Mouse (Mus musculus) liver, embryonic 14.5 days (tissue): Measurements from ENCODE around the gene Vmn1r82. TPM values are rescaled to one million over a fixed set of nuclear protein-coding genes. Genes with fewer than 3 reads are reported as not detected.

Experiments
- ATAC-seq: fragments of 200-750 bp; cut with Nextera tagmentation; 2 replicates; pipeline ENCODE4 v1.8.0; 2017; ENCODE audit warnings: moderate number of reproducible peaks, mild to moderate bottlenecking, moderate library complexity; ENCODE audit not compliant: insufficient read depth
- DNase-seq, 3 experiments: peaks; one replicate each; pipeline ENCODE4 v3.0.0-alpha.2; 2012 to 2013; ENCODE audit warnings: low read depth in 3 of 3, low spot score in 3 of 3
- H3K27ac ChIP-seq: fragments of 300-500 bp; sonication (generic); 2 replicates; pipeline ENCODE4 v1.5.1; 2014; ENCODE audit warnings: moderate library complexity, mild to moderate bottlenecking, control low read depth, inconsistent platforms
- H3K27me3 ChIP-seq: fragments of 300-500 bp; sonication (generic); 2 replicates; pipeline ENCODE4 v1.6.1; 2014; ENCODE audit warnings: mild to moderate bottlenecking, low read length, moderate library complexity; ENCODE audit not compliant: control insufficient read depth, insufficient read depth
- H3K36me3 ChIP-seq: fragments of 300-500 bp; sonication (generic); replicated peaks from 2 replicates; pipeline ENCODE4 v1.6.1; 2014; ENCODE audit warnings: low read depth; ENCODE audit not compliant: control insufficient read depth, insufficient read depth
- H3K4me1 ChIP-seq, 2 experiments: fragments of 200-500 bp in 1 of 2; fragments of 300-500 bp in 1 of 2; sonication (generic) in 1 of 2; replicated peaks; 2 replicates each; pipeline ENCODE4 v1.6.1; 2012 to 2014; ENCODE audit warnings: antibody characterized with exemption in 1 of 2, inconsistent platforms in 1 of 2, low read length in 1 of 2; ENCODE audit not compliant: control insufficient read depth in 2 of 2, insufficient read depth in 2 of 2
- H3K4me2 ChIP-seq: fragments of 300-500 bp; sonication (generic); 2 replicates; pipeline ENCODE4 v1.6.1; 2014; ENCODE audit warnings: low read depth, mild to moderate bottlenecking, control low read depth, moderate library complexity
- H3K4me3 ChIP-seq, 2 experiments: fragments of 200-500 bp in 1 of 2; fragments of 300-500 bp in 1 of 2; sonication (generic) in 1 of 2; 2 replicates each; pipeline ENCODE4 v1.5.1; 2012 to 2014; ENCODE audit warnings: low read depth in 2 of 2, low read length in 2 of 2, mild to moderate bottlenecking in 2 of 2, control low read depth in 1 of 2, inconsistent platforms in 1 of 2, moderate library complexity in 1 of 2; ENCODE audit not compliant: insufficient read depth in 1 of 2
- H3K9ac ChIP-seq: fragments of 300-500 bp; sonication (generic); replicated peaks from 2 replicates; pipeline ENCODE4 v1.6.1; 2014; ENCODE audit warnings: mild to moderate bottlenecking, control low read depth, moderate library complexity
- H3K9me3 ChIP-seq: fragments of 300-500 bp; sonication (generic); 2 replicates; pipeline ENCODE4 v1.6.1; 2016; ENCODE audit warnings: low read length, mixed read lengths; ENCODE audit not compliant: control insufficient read depth
- CTCF ChIP-seq: IDR thresholded peaks from 2 replicates; pipeline ENCODE4 v1.5.1; 2016; ENCODE audit warnings: antibody characterized with exemption, low read depth, control low read depth
- EP300 ChIP-seq: IDR thresholded peaks from 2 replicates; pipeline ENCODE4 v1.6.1; 2016; ENCODE audit warnings: antibody characterized with exemption, low read depth
- WGBS: fragments of 180-500 bp; shearing (Covaris S2); extraction: QIAGEN DNeasy Blood & Tissue Kit; methylation state at CpG from one replicate; pipeline ENCODE4 v1.1.7; 2014; ENCODE audit not compliant: insufficient replicate concordance; 5-methylcytosine and 5-hydroxymethylcytosine counted together
- polyA plus RNA-seq, 2 experiments: library from polyadenylated mRNA; depleted of rRNA in 1 of 2; stranded (reverse) in 1 of 2; unstranded in 1 of 2; fragments of >200 nt; fragmentation: Nextera tagmentation in 1 of 2; extraction: Ambion mirVana in 1 of 2; gene quantifications; 2 replicates each; pipeline versions ENCODE4 v1.2.1 to v1.2.3; 2012 to 2014

The Vmn1r82 gene
- polyA plus RNA-seq (2012; rRNA removed), result not detected in 2 replicates
- not detected in 2 replicates for polyA plus RNA-seq (2014; fragmentation: Nextera tagmentation; extraction: Ambion mirVana)

DNA sequence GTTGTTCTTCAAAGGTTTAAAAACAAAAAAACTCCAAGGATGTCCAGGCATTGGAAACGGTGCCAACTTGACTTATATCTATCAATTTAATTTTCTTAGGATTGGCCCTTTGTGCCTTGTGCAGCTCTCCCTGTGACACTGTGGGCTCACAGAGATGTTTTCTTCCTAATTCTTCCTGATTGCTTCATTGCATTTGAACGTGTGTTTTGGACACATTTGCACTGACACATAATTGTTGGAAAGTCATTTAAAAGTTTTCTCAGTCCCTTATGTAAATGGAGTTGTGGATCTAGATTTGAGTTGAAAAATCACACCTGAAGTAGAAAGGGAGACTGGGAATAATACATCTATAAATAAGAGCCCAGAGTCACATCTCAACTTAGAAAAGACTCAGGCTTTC, at the start of gene Vmn1r82:
Gene Vmn1r82, plus strand, starts transcription at position 301 of the 400 bp plus-strand sequence.
- WGBS, result 33% methylated on average over 2 of the region's 2 CpGs
- no peak within 1 kb of the TSS for H3K4me3 ChIP-seq
- H3K36me3 ChIP-seq, result no peaks in the 10 kb centered on the region
- DNase-seq (no peak), ATAC-seq (no peak)
- no peak within 1 kb of the TSS for H3K4me2 ChIP-seq
- H3K9ac ChIP-seq, result no peak within 1 kb of the TSS
- H3K27ac ChIP-seq, result no peak within 1 kb of the TSS
- no peaks in the 10 kb centered on the region for H3K9me3 ChIP-seq
- no peaks in the 10 kb centered on the region for H3K27me3 ChIP-seq
- TF ChIP-seq CTCF (no peak), EP300 (no peak)
- no peaks in the 10 kb centered on the region for H3K4me1 ChIP-seq

- DNase-seq (no peak), ATAC-seq (no peak)
- H3K4me1 ChIP-seq, result no peaks in the 10 kb centered on the region
- no peak for TF ChIP-seq CTCF
- no peak for TF ChIP-seq EP300
- H3K9ac ChIP-seq, result no peak within 1 kb of the TSS
- WGBS, result 38% methylated on average over 1 of the region's 1 CpGs
- H3K27me3 ChIP-seq, result no peaks in the 10 kb centered on the region
- H3K4me2 ChIP-seq, result no peak within 1 kb of the TSS
- no peaks in the 10 kb centered on the region for H3K9me3 ChIP-seq
- no peaks in the 10 kb centered on the region for H3K36me3 ChIP-seq
- no peak within 1 kb of the TSS for H3K4me3 ChIP-seq
- no peak within 1 kb of the TSS for H3K27ac ChIP-seq
These were observed 32.1 kb upstream of the Vmn1r82 start, which contains the start of gene Vmn1r81 for GRCm38 (mm10) chr7:12268169-12268568. Gene Vmn1r81, minus strand, starts transcription at chr7:12268269.

DNA sequence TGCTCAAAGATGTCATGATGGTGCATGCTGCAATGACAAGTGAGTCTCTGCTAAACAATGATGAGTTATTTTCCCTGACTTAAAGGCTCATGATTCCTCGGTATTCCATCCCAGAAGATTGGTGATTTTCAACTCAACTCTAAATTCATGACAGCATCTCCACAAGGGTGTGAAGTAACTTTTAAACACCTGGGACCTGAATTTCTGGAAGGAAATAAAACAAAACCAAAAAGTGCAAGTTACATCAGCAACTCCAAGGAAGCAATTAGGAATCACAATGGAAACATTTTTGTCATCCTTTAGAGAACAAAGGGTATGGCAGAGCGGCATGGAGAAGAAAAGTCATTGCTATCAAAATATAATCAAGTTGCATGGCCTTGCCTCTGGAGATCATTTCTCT, 29.2 kb downstream of the Vmn1r82 start, which contains the start of gene Vmn1r83:
Gene Vmn1r83, minus strand, starts transcription at position 101 of the 400 bp plus-strand sequence.
- 59% methylated on average over 2 of the region's 2 CpGs for WGBS
- no peak for DNase-seq
- TF ChIP-seq CTCF (no peak), EP300 (no peak)
- H3K9me3 ChIP-seq, result no peaks in the 10 kb centered on the region
- no peaks in the 10 kb centered on the region for H3K4me1 ChIP-seq
- H3K9ac ChIP-seq, result no peak within 1 kb of the TSS
- H3K4me3 ChIP-seq, result no peak within 1 kb of the TSS
- no peak for ATAC-seq
- H3K4me2 ChIP-seq, result no peak within 1 kb of the TSS
- H3K27me3 ChIP-seq, result no peaks in the 10 kb centered on the region
- H3K36me3 ChIP-seq, result no peaks in the 10 kb centered on the region
- no peak within 1 kb of the TSS for H3K27ac ChIP-seq

Other genes starting within 250 kb of the Vmn1r82 start
- not detected in 2 replicates for gene Vmn1r78, start 150.2 kb upstream of the Vmn1r82 start, polyA plus RNA-seq (2012; rRNA removed)
- not detected in 2 replicates for gene Vmn1r78, start 150.2 kb upstream of the Vmn1r82 start, polyA plus RNA-seq (2014; fragmentation: Nextera tagmentation; extraction: Ambion mirVana)
- gene Vmn1r79, start 129.2 kb upstream of the Vmn1r82 start, polyA plus RNA-seq (2012; rRNA removed), result not detected in 2 replicates
- gene Vmn1r79, start 129.2 kb upstream of the Vmn1r82 start, polyA plus RNA-seq (2014; fragmentation: Nextera tagmentation; extraction: Ambion mirVana), result not detected in 2 replicates
- not detected in 2 replicates for gene Vmn1r80, start 111.1 kb upstream of the Vmn1r82 start, polyA plus RNA-seq (2012; rRNA removed)
- not detected in 2 replicates for gene Vmn1r80, start 111.1 kb upstream of the Vmn1r82 start, polyA plus RNA-seq (2014; fragmentation: Nextera tagmentation; extraction: Ambion mirVana)
- gene Vmn1r81, start 32.2 kb upstream of the Vmn1r82 start, polyA plus RNA-seq (2012; rRNA removed), result not detected in 2 replicates
- not detected in 2 replicates for gene Vmn1r81, start 32.2 kb upstream of the Vmn1r82 start, polyA plus RNA-seq (2014; fragmentation: Nextera tagmentation; extraction: Ambion mirVana)
- not detected in 2 replicates for gene Vmn1r83, start 29.1 kb downstream of the Vmn1r82 start, polyA plus RNA-seq (2012; rRNA removed)
- not detected in 2 replicates for gene Vmn1r83, start 29.1 kb downstream of the Vmn1r82 start, polyA plus RNA-seq (2014; fragmentation: Nextera tagmentation; extraction: Ambion mirVana)
- gene Vmn1r84, start 68.8 kb downstream of the Vmn1r82 start, polyA plus RNA-seq (2012; rRNA removed), result not detected in 2 replicates
- not detected in 2 replicates for gene Vmn1r84, start 68.8 kb downstream of the Vmn1r82 start, polyA plus RNA-seq (2014; fragmentation: Nextera tagmentation; extraction: Ambion mirVana)
- 0.28 and 0.35 TPM in 2 replicates for gene Zfp551, start 122.3 kb downstream of the Vmn1r82 start, polyA plus RNA-seq (2012; rRNA removed)
- gene Zfp551, start 122.3 kb downstream of the Vmn1r82 start, polyA plus RNA-seq (2014; fragmentation: Nextera tagmentation; extraction: Ambion mirVana), result 0.55 and 1.1 TPM in 2 replicates
- gene Zfp606, start 177.9 kb downstream of the Vmn1r82 start, polyA plus RNA-seq (2012; rRNA removed), result 0.89 and 1.3 TPM in 2 replicates
- gene Zfp606, start 177.9 kb downstream of the Vmn1r82 start, polyA plus RNA-seq (2014; fragmentation: Nextera tagmentation; extraction: Ambion mirVana), result 3.3 and 3.6 TPM in 2 replicates
- not detected in 2 replicates for gene 2900092C05Rik, start 212.1 kb downstream of the Vmn1r82 start, polyA plus RNA-seq (2012; rRNA removed)
- gene 2900092C05Rik, start 212.1 kb downstream of the Vmn1r82 start, polyA plus RNA-seq (2014; fragmentation: Nextera tagmentation; extraction: Ambion mirVana), result not detected in 2 replicates